Mouse (Mus musculus) limb, embryonic 14.5 days (tissue): ENCODE measurements around the gene Srpx. TPM values are rescaled to one million over a fixed set of nuclear protein-coding genes. Genes with fewer than 3 reads are reported as not detected.

ENCODE experiments used
- ATAC-seq: fragments of 200-750 bp; cut with Nextera tagmentation; 2 replicates; pipeline ENCODE4 v1.8.0; 2017; ENCODE audit warnings: low read depth, moderate number of reproducible peaks, moderate TSS enrichment; ENCODE audit not compliant: low FRiP score
- DNase-seq: peaks from one replicate; pipeline ENCODE4 v3.0.0-alpha.2; 2015; ENCODE audit warnings: low spot score
- H3K27ac ChIP-seq: fragments of 300-500 bp; sonication (generic); replicated peaks from 2 replicates; pipeline ENCODE4 v1.5.1; 2014; ENCODE audit warnings: low read depth, mild to moderate bottlenecking, low read length, moderate library complexity, mixed read lengths
- H3K27me3 ChIP-seq: fragments of 300-500 bp; sonication (generic); 2 replicates; pipeline ENCODE4 v1.6.1; 2014; ENCODE audit warnings: low read length, mixed read lengths; ENCODE audit not compliant: control insufficient read depth, insufficient read depth
- H3K36me3 ChIP-seq: fragments of 300-500 bp; sonication (generic); 2 replicates; pipeline ENCODE4 v1.6.1; 2014; ENCODE audit warnings: mild to moderate bottlenecking, low read length, moderate library complexity, mixed read lengths; ENCODE audit not compliant: control insufficient read depth, insufficient read depth
- H3K4me1 ChIP-seq: fragments of 300-500 bp; sonication (generic); 2 replicates; pipeline ENCODE4 v1.6.1; 2014; ENCODE audit warnings: antibody characterized with exemption, low read length, mixed read lengths; ENCODE audit not compliant: control insufficient read depth, insufficient read depth
- H3K4me2 ChIP-seq: fragments of 300-500 bp; sonication (generic); replicated peaks from 2 replicates; pipeline ENCODE4 v1.6.1; 2014; ENCODE audit warnings: low read depth, mild to moderate bottlenecking, low read length, moderate library complexity; ENCODE audit not compliant: severe bottlenecking
- H3K4me3 ChIP-seq: fragments of 300-500 bp; sonication (generic); replicated peaks from 2 replicates; pipeline ENCODE4 v1.5.1; 2014; ENCODE audit warnings: low read length
- H3K9ac ChIP-seq: fragments of 300-500 bp; sonication (generic); 2 replicates; pipeline ENCODE4 v1.6.1; 2014; ENCODE audit warnings: mild to moderate bottlenecking, low read depth, low read length, moderate library complexity; ENCODE audit not compliant: severe bottlenecking
- H3K9me3 ChIP-seq: fragments of 300-500 bp; sonication (generic); 2 replicates; pipeline ENCODE4 v1.6.1; 2016; ENCODE audit warnings: low read length; ENCODE audit not compliant: control insufficient read depth
- POLR2A ChIP-seq: fragments of 200-500 bp; IDR thresholded peaks from 2 replicates; pipeline ENCODE4 v1.8.0; 2012; ENCODE audit warnings: inconsistent platforms, mild to moderate bottlenecking, moderate library complexity, borderline replicate concordance; ENCODE audit not compliant: insufficient read depth, insufficient read length; ENCODE audit errors: extremely low read depth
- WGBS: fragments of 180-500 bp; shearing (Covaris S2); extraction: QIAGEN DNeasy Blood & Tissue Kit; methylation state at CpG from one replicate; pipeline ENCODE4 v1.1.7; 2014; 5-methylcytosine and 5-hydroxymethylcytosine counted together
- polyA plus RNA-seq, 2 experiments: library from polyadenylated mRNA; depleted of rRNA in 1 of 2; stranded (reverse) in 1 of 2; unstranded in 1 of 2; fragments of >200 nt; fragmentation: Nextera tagmentation in 1 of 2; extraction: Ambion mirVana in 1 of 2; gene quantifications; 2 replicates each; pipeline versions ENCODE4 v1.2.1 to v1.2.3; 2012 to 2014

Srpx gene
- polyA plus RNA-seq, 2 experiments = 59.6 to 65.1 TPM

- no peak overlapping the region for H3K27ac ChIP-seq
- H3K27me3 ChIP-seq = no peaks in the 10 kb centered on the region
- no peaks in the 10 kb centered on the region for H3K36me3 ChIP-seq
- no peaks in the 10 kb centered on the region for H3K9me3 ChIP-seq
- H3K4me2 ChIP-seq = no peak overlapping the region
- H3K9ac ChIP-seq = no peak overlapping the region
- WGBS = 23% methylated on average over 6 of the region's 6 CpGs
- no peak for DNase-seq
- no peak overlapping the region for H3K4me3 ChIP-seq
- ATAC-seq = no peak
- no peak for TF ChIP-seq POLR2A
- no peaks in the 10 kb centered on the region for H3K4me1 ChIP-seq
These were observed 46.8 kb downstream of the Srpx start for GRCm38 (mm10) chrX:10070689-10071088.

GRCm38 (mm10) chrX:10069405-10069804 is 48.1 kb downstream of the Srpx start:
- Histone ChIP-seq H3K27ac (no peak overlapping the region), H3K36me3 (no peaks in the 10 kb centered on the region), H3K9me3 (no peaks in the 10 kb centered on the region), H3K4me3 (no peak overlapping the region), H3K9ac (no peak overlapping the region), H3K4me2 (no peak overlapping the region), H3K27me3 (no peaks in the 10 kb centered on the region), H3K4me1 (no peaks in the 10 kb centered on the region)
- TF ChIP-seq POLR2A = no peak
- DNase-seq (no peak), ATAC-seq (no peak)
- 76% methylated on average over 4 of the region's 4 CpGs for WGBS

- DNase-seq = no peak
- Histone ChIP-seq H3K27me3 (no peaks in the 10 kb centered on the region), H3K4me3 (no peak overlapping the region), H3K4me2 (no peak overlapping the region), H3K9ac (no peak overlapping the region), H3K27ac (no peak overlapping the region), H3K9me3 (no peaks in the 10 kb centered on the region), H3K36me3 (no peaks in the 10 kb centered on the region), H3K4me1 (no peaks in the 10 kb centered on the region)
- no peak for ATAC-seq
- TF ChIP-seq POLR2A = no peak
- 67% methylated on average over 1 of the region's 1 CpGs for WGBS
These were observed 53.7 kb downstream of the Srpx start for GRCm38 (mm10) chrX:10063781-10064180.

- Histone ChIP-seq H3K27me3 (no peaks in the 10 kb centered on the region), H3K4me1 (no peaks in the 10 kb centered on the region), H3K27ac (no peak overlapping the region), H3K4me3 (no peak overlapping the region), H3K9me3 (no peaks in the 10 kb centered on the region), H3K9ac (no peak overlapping the region), H3K4me2 (no peak overlapping the region), H3K36me3 (no peaks in the 10 kb centered on the region)
- WGBS = 86% methylated on average over 2 of the region's 2 CpGs
- ATAC-seq (no peak), DNase-seq (no peak)
- no peak for TF ChIP-seq POLR2A
These were observed 54.1 kb downstream of the Srpx start for GRCm38 (mm10) chrX:10063361-10063760.

GRCm38 (mm10) chrX:10062201-10062600 is 55.3 kb downstream of the Srpx start:
- Histone ChIP-seq H3K9ac (no peak overlapping the region), H3K27ac (no peak overlapping the region), H3K36me3 (no peaks in the 10 kb centered on the region), H3K27me3 (no peaks in the 10 kb centered on the region), H3K9me3 (no peaks in the 10 kb centered on the region), H3K4me1 (no peaks in the 10 kb centered on the region), H3K4me3 (no peak overlapping the region), H3K4me2 (no peak overlapping the region)
- DNase-seq = no peak
- WGBS = 80% methylated on average over 4 of the region's 4 CpGs
- no peak for ATAC-seq
- TF ChIP-seq POLR2A = no peak

- no peak for ATAC-seq
- H3K9ac ChIP-seq = no peak overlapping the region
- no peaks in the 10 kb centered on the region for H3K36me3 ChIP-seq
- no peaks in the 10 kb centered on the region for H3K4me1 ChIP-seq
- no peak for DNase-seq
- H3K4me3 ChIP-seq = no peak overlapping the region
- no peak overlapping the region for H3K27ac ChIP-seq
- no peaks in the 10 kb centered on the region for H3K9me3 ChIP-seq
- no peaks in the 10 kb centered on the region for H3K27me3 ChIP-seq
- no peak for TF ChIP-seq POLR2A
- H3K4me2 ChIP-seq = no peak overlapping the region
These were observed 82.8 kb downstream of the Srpx start for GRCm38 (mm10) chrX:10034666-10035065.
